Mouse (Mus musculus) MEL (cell line): ENCODE measurements around the gene Bahcc1. TPM values are rescaled to one million over a fixed set of nuclear protein-coding genes. Genes with fewer than 3 reads are reported as not detected.
A peak's percentile ranks its signal among the peaks of the same experiment; 100 is the strongest.

Source experiments
- DNase-seq: peaks from one replicate; pipeline ENCODE4 v3.0.0; 2011; ENCODE audit warnings: low read depth, low spot score
- H3K27ac ChIP-seq: 2 replicates; pipeline ENCODE4 v1.5.1; 2012; ENCODE audit warnings: low read depth, mild to moderate bottlenecking, control low read depth, low read length, moderate library complexity; ENCODE audit not compliant: control insufficient read depth
- H3K27me3 ChIP-seq, 2 experiments: fragments of 150-350 bp in 1 of 2; sonication (generic) in 1 of 2; 2 replicates each; pipeline ENCODE4 v1.6.1; 2012; ENCODE audit warnings: low read length in 2 of 2, mild to moderate bottlenecking in 2 of 2, improper control_type of control experiment in 1 of 2, moderate library complexity in 1 of 2; ENCODE audit not compliant: insufficient read depth in 2 of 2, control insufficient read depth in 1 of 2
- H3K36me3 ChIP-seq, 2 experiments: 2 replicates each; pipeline ENCODE4 v1.6.1; 2012 to 2014; ENCODE audit warnings: low read length in 2 of 2, improper control_type of control experiment in 1 of 2, inconsistent platforms in 1 of 2, mild to moderate bottlenecking in 1 of 2; ENCODE audit not compliant: insufficient read depth in 2 of 2, control insufficient read depth in 1 of 2
- H3K4me1 ChIP-seq, 2 experiments: fragments of 150-350 bp in 1 of 2; sonication (generic) in 1 of 2; 2 replicates each; pipeline ENCODE4 v1.6.1; 2012; ENCODE audit warnings: low read length in 2 of 2, improper control_type of control experiment in 1 of 2, mild to moderate bottlenecking in 1 of 2; ENCODE audit not compliant: insufficient read depth in 2 of 2, control insufficient read depth in 1 of 2
- H3K4me3 ChIP-seq, 2 experiments: fragments of 150-350 bp in 1 of 2; sonication (generic) in 1 of 2; 2 replicates each; pipeline ENCODE4 v1.5.1; 2012; ENCODE audit warnings: low read depth in 2 of 2, low read length in 2 of 2, mild to moderate bottlenecking in 2 of 2, moderate library complexity in 2 of 2, control low read depth in 1 of 2, improper control_type of control experiment in 1 of 2; ENCODE audit not compliant: control insufficient read depth in 1 of 2, insufficient read depth in 1 of 2
- H3K79me2 ChIP-seq: 2 replicates; pipeline ENCODE4 v1.6.1; 2012; ENCODE audit warnings: mild to moderate bottlenecking, low read length, moderate library complexity; ENCODE audit not compliant: control insufficient read depth, poor library complexity, insufficient read depth
- H3K9ac ChIP-seq: 2 replicates; pipeline ENCODE4 v1.6.1; 2012; ENCODE audit warnings: low read depth, mild to moderate bottlenecking, control low read depth, low read length, moderate library complexity; ENCODE audit not compliant: control insufficient read depth, poor library complexity, severe bottlenecking
- H3K9me3 ChIP-seq: fragments of 150-350 bp; sonication (generic); replicated peaks from 2 replicates; pipeline ENCODE4 v1.6.1; 2012; ENCODE audit warnings: mild to moderate bottlenecking, low read length, improper control_type of control experiment, moderate library complexity; ENCODE audit not compliant: insufficient read depth
- CHD1 ChIP-seq: IDR thresholded peaks from 2 replicates; pipeline ENCODE4 v1.6.1; 2012; ENCODE audit warnings: low read depth, mild to moderate bottlenecking, inconsistent platforms, low read length, improper control_type of control experiment
- CTCF ChIP-seq, 3 experiments: IDR thresholded peaks in 2 of 3; conservative IDR thresholded peaks in 1 of 3; 2 replicates each; pipeline ENCODE4 v1.5.1; 2011 to 2012; ENCODE audit warnings: low read length in 3 of 3, low read depth in 2 of 3, mild to moderate bottlenecking in 2 of 3, improper control_type of control experiment in 1 of 3, inconsistent platforms in 1 of 3, mixed read lengths in 1 of 3, moderate library complexity in 1 of 3; ENCODE audit not compliant: control insufficient read depth in 1 of 3, insufficient read depth in 1 of 3, poor library complexity in 1 of 3, severe bottlenecking in 1 of 3
- E2F4 ChIP-seq: IDR thresholded peaks from 2 replicates; pipeline ENCODE4 v1.6.1; 2011; ENCODE audit warnings: low read depth, low read length, improper control_type of control experiment, borderline replicate concordance
- ELF1 ChIP-seq: IDR thresholded peaks from 2 replicates; pipeline ENCODE4 v1.6.1; 2014; ENCODE audit warnings: low read depth, mild to moderate bottlenecking, inconsistent platforms, low read length, improper control_type of control experiment, moderate library complexity
- ETS1 ChIP-seq: IDR thresholded peaks from 2 replicates; pipeline ENCODE4 v1.6.1; 2012; ENCODE audit warnings: low read depth, mild to moderate bottlenecking, inconsistent platforms, low read length, improper control_type of control experiment, moderate library complexity
- GATA1 ChIP-seq: IDR thresholded peaks from 2 replicates; pipeline ENCODE4 v1.6.1; 2011; ENCODE audit warnings: low read depth, low read length, improper control_type of control experiment
- HCFC1 ChIP-seq: IDR thresholded peaks from 2 replicates; pipeline ENCODE4 v1.6.1; 2012; ENCODE audit warnings: low read depth, mild to moderate bottlenecking, inconsistent platforms, low read length, improper control_type of control experiment, moderate library complexity
- JUND ChIP-seq: IDR thresholded peaks from 2 replicates; pipeline ENCODE4 v1.6.1; 2011; ENCODE audit warnings: low read depth, mild to moderate bottlenecking, improper control_type of control experiment, low read length
- MAFK ChIP-seq: IDR thresholded peaks from 2 replicates; pipeline ENCODE4 v1.6.1; 2011; ENCODE audit warnings: low read depth, mild to moderate bottlenecking, low read length, improper control_type of control experiment, borderline replicate concordance
- MAX ChIP-seq: IDR thresholded peaks from 2 replicates; pipeline ENCODE4 v1.6.1; 2011; ENCODE audit warnings: low read length, improper control_type of control experiment
- MAZ ChIP-seq: IDR thresholded peaks from 2 replicates; pipeline ENCODE4 v1.6.1; 2012; ENCODE audit warnings: low read depth, mild to moderate bottlenecking, inconsistent platforms, low read length, improper control_type of control experiment
- MEF2A ChIP-seq: IDR thresholded peaks from 2 replicates; pipeline ENCODE4 v1.6.1; 2014; ENCODE audit warnings: low read depth, mild to moderate bottlenecking, inconsistent platforms, low read length, improper control_type of control experiment; ENCODE audit not compliant: poor library complexity, insufficient replicate concordance, severe bottlenecking; ENCODE audit errors: extremely low read depth
- MXI1 ChIP-seq: IDR thresholded peaks from 2 replicates; pipeline ENCODE4 v1.6.1; 2011; ENCODE audit warnings: mild to moderate bottlenecking, low read depth, low read length, improper control_type of control experiment
- NELFE ChIP-seq: IDR thresholded peaks from 2 replicates; pipeline ENCODE4 v1.6.1; 2011; ENCODE audit warnings: low read depth, low read length, improper control_type of control experiment
- NRF1 ChIP-seq: IDR thresholded peaks from 2 replicates; pipeline ENCODE4 v1.6.1; 2014; ENCODE audit warnings: low read depth, mild to moderate bottlenecking, inconsistent platforms, low read length, improper control_type of control experiment, moderate library complexity; ENCODE audit not compliant: poor library complexity, insufficient read depth, severe bottlenecking
- POLR2A ChIP-seq, 2 experiments: IDR thresholded peaks; 2 replicates each; pipeline ENCODE4 v1.6.1; 2011 to 2012; ENCODE audit warnings: low read length in 2 of 2, mild to moderate bottlenecking in 2 of 2, control low read depth in 1 of 2, improper control_type of control experiment in 1 of 2, low read depth in 1 of 2, moderate library complexity in 1 of 2; ENCODE audit not compliant: control insufficient read depth in 1 of 2, insufficient read depth in 1 of 2, poor library complexity in 1 of 2
- POLR2AphosphoS2 ChIP-seq: IDR thresholded peaks from 2 replicates; pipeline ENCODE4 v1.6.1; 2011; ENCODE audit warnings: low read length, improper control_type of control experiment
- POLR2AphosphoS5 ChIP-seq: IDR thresholded peaks from 2 replicates; pipeline ENCODE4 v1.6.1; 2012; ENCODE audit warnings: low read depth, borderline replicate concordance, mild to moderate bottlenecking, inconsistent platforms, low read length, moderate library complexity, mixed read lengths
- RAD21 ChIP-seq: IDR thresholded peaks from 2 replicates; pipeline ENCODE4 v1.6.1; 2011; ENCODE audit warnings: mild to moderate bottlenecking, low read depth, low read length, improper control_type of control experiment
- SIN3A ChIP-seq: IDR thresholded peaks from 2 replicates; pipeline ENCODE4 v1.6.1; 2012; ENCODE audit warnings: low read length, improper control_type of control experiment, inconsistent platforms
- SMC3 ChIP-seq: IDR thresholded peaks from 2 replicates; pipeline ENCODE4 v1.6.1; 2011; ENCODE audit warnings: low read depth, low read length, improper control_type of control experiment
- TBP ChIP-seq: IDR thresholded peaks from 2 replicates; pipeline ENCODE4 v1.8.0; 2011; ENCODE audit warnings: low read depth, low read length, improper control_type of control experiment
- TCF12 ChIP-seq: IDR thresholded peaks from 2 replicates; pipeline ENCODE4 v1.6.1; 2014; ENCODE audit warnings: low read depth, mild to moderate bottlenecking, inconsistent platforms, low read length, improper control_type of control experiment, moderate library complexity
- UBTF ChIP-seq: IDR thresholded peaks from 2 replicates; pipeline ENCODE4 v1.6.1; 2012; ENCODE audit warnings: low read depth, mild to moderate bottlenecking, inconsistent platforms, low read length, improper control_type of control experiment, moderate library complexity, borderline replicate concordance; ENCODE audit not compliant: insufficient read depth
- USF2 ChIP-seq, 2 experiments: IDR thresholded peaks; 2 replicates each; pipeline ENCODE4 v1.6.1; 2011 to 2012; ENCODE audit warnings: improper control_type of control experiment in 2 of 2, low read length in 2 of 2, borderline replicate concordance in 1 of 2, inconsistent platforms in 1 of 2, low read depth in 1 of 2, mild to moderate bottlenecking in 1 of 2; ENCODE audit not compliant: insufficient read depth in 1 of 2
- ZC3H11A ChIP-seq: IDR thresholded peaks from 2 replicates; pipeline ENCODE4 v1.6.1; 2012; ENCODE audit warnings: low read depth, mild to moderate bottlenecking, inconsistent platforms, low read length, improper control_type of control experiment
- ZKSCAN1 ChIP-seq: IDR thresholded peaks from 2 replicates; pipeline ENCODE4 v1.6.1; 2012; ENCODE audit warnings: low read depth, mild to moderate bottlenecking, inconsistent platforms, low read length, improper control_type of control experiment, moderate library complexity
- ZMIZ1 ChIP-seq: IDR thresholded peaks from 2 replicates; pipeline ENCODE4 v1.6.1; 2012; ENCODE audit warnings: low read depth, mild to moderate bottlenecking, inconsistent platforms, low read length, improper control_type of control experiment, moderate library complexity
- polyA plus RNA-seq, 2 experiments: library from polyadenylated mRNA; stranded (reverse) in 1 of 2; unstranded in 1 of 2; fragments of >175 nt in 1 of 2; fragments of >200 nt in 1 of 2; gene quantifications; 2 replicates each; pipeline versions ENCODE4 v1.2.1 to v1.2.4; 2012; ENCODE audit warnings: low replicate concordance in 2 of 2, low read depth in 1 of 2; ENCODE audit not compliant: insufficient read length in 2 of 2, insufficient read depth in 1 of 2, missing spikeins in 1 of 2
- total RNA-seq: library from RNA; depleted of rRNA; stranded (reverse); fragments of 300-350 nt; gene quantifications from 2 replicates; pipeline ENCODE4 v1.2.3, GENCODE M21; 2012

Bahcc1 gene
- total and polyA plus RNA-seq, 3 experiments = 0.04 to 0.26 TPM; not detected in 1

GRCm38 (mm10) chr11:120315832-120316689 lies 83.3 kb downstream of the Bahcc1 start (continued):
- TF ChIP-seq USF2 (IDR thresholded peaks at IDR 0.05; ENCODE audit: borderline replicate concordance in 1 of 2, insufficient read depth in 1 of 2, low read depth in 1 of 2, low read length in 2 of 2) (no peak), NELFE (peak; percentile 98), CHD1 (no peak), POLR2A (IDR thresholded peaks at IDR 0.05; ENCODE audit: control insufficient read depth in 1 of 2, insufficient read depth in 1 of 2, low read depth in 1 of 2, low read length in 2 of 2, poor library complexity in 1 of 2) (peak; percentile 93 to 99)
- TF ChIP-seq, all 39 proteins: peak for 19

DNA sequence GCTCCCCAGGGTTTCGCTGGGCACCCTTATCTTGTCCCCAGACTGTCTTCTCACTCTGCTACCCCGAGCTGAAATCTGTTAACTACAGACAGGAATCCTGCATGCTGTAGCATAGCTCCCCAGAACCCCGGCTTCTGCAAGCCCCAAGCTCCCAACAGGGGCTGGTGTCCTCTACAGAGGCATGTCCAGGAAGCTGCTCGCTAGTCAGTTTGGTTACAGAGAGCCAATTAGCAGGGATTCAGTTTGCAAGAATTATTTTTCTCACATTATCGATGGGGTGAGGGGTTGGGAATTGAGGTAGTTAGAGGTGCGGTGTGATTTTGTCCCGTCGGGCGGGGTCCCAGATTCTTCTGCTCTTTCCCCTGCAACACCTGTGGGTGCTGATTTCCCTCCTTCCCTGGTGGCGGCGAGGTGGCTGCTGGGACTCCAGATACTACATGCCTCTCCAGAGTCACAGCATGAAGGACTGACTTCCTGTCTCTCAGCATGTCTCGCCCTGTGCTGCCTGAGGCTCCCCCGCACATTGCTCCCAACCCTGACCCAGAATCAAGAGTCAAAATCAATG lies 84.0 kb downstream of the Bahcc1 start:
- Histone ChIP-seq H3K36me3 (peaks cover 0 to 7% of the 10 kb centered on the region in 2 experiments; a peak in 2 of 4 replicates), H3K79me2 (peaks cover 2% of the 10 kb centered on the region; the same call in 1 of the 2 replicates), H3K9ac (peak overlapping the region; percentile 77), H3K27ac (peak overlapping the region; percentile 93), H3K9me3 (no peaks in the 10 kb centered on the region), H3K4me1 (peaks cover 2 to 13% of the 10 kb centered on the region in 2 experiments; a peak in 3 of 4 replicates), H3K4me3 (peak overlapping the region; percentile 59 to 65), H3K27me3 (no peaks in the 10 kb centered on the region)
- peak; percentile 80 for DNase-seq
- no peak for TF ChIP-seq RAD21
- peak; percentile 56; the same call in 1 of the 2 replicates for TF ChIP-seq MXI1
- TF ChIP-seq ZC3H11A = 0 out of 2 replicates have a peak, but pooled peaks have one; percentile 16
- no peak for TF ChIP-seq MAFK
- TF ChIP-seq USF2 (IDR thresholded peaks at IDR 0.05; ENCODE audit: borderline replicate concordance in 1 of 2, insufficient read depth in 1 of 2, low read depth in 1 of 2, low read length in 2 of 2) = no peak
- TF ChIP-seq CTCF (IDR thresholded peaks at IDR 0.05 in 2 of 3, conservative IDR thresholded peaks at IDR 0.05 in 1 of 3; ENCODE audit: control insufficient read depth in 1 of 3, insufficient read depth in 1 of 3, low read depth in 2 of 3, low read length in 3 of 3, poor library complexity in 1 of 3, severe bottlenecking in 1 of 3) = no peak
- no peak for TF ChIP-seq SIN3A
- 0 out of 2 replicates have a peak, but pooled peaks have one; percentile 61 for TF ChIP-seq UBTF
- no peak for TF ChIP-seq POLR2AphosphoS2
- TF ChIP-seq JUND = no peak
- TF ChIP-seq POLR2AphosphoS5 = no peak
- TF ChIP-seq MAX = peak; percentile 72; the same call in 1 of the 2 replicates
- TF ChIP-seq TBP = peak; percentile 74
- TF ChIP-seq MAZ = no peak
- no peak for TF ChIP-seq ZKSCAN1
- TF ChIP-seq TCF12 = peak; percentile 27; the same call in 1 of the 2 replicates
- TF ChIP-seq MEF2A = no peak
- 0 out of 2 replicates have a peak, but pooled peaks have one; percentile 72 for TF ChIP-seq CHD1
- TF ChIP-seq ZMIZ1 = no peak; the same call in 1 of the 2 replicates
- TF ChIP-seq E2F4 = peak; percentile 40; the same call in 1 of the 2 replicates
- TF ChIP-seq NRF1 = no peak
- TF ChIP-seq ETS1 = no peak
- no peak for TF ChIP-seq GATA1
- peak; percentile 33; the same call in 1 of the 2 replicates for TF ChIP-seq HCFC1
- TF ChIP-seq SMC3 = no peak
- TF ChIP-seq ELF1 = peak; percentile 69
- TF ChIP-seq POLR2A (IDR thresholded peaks at IDR 0.05; ENCODE audit: control insufficient read depth in 1 of 2, insufficient read depth in 1 of 2, low read depth in 1 of 2, low read length in 2 of 2, poor library complexity in 1 of 2) = peak in 1 of 2 experiments; percentile 10; a peak in 2 of 4 replicates
- TF ChIP-seq NELFE = peak; percentile 48
